Mouse (Mus musculus) cortical plate, adult 2 months (tissue): ENCODE data around the gene Aes.
A peak's percentile ranks its signal among the peaks of the same experiment; 100 is the strongest.

Source experiments
- CTCF ChIP-seq: fragments of 200-500 bp; IDR thresholded peaks from 2 replicates; pipeline ENCODE4 v1.5.1; 2011; ENCODE audit warnings: mild to moderate bottlenecking, control low read depth, low read length; ENCODE audit not compliant: insufficient read depth; ENCODE audit errors: extremely low read depth
- POLR2A ChIP-seq: fragments of 200-500 bp; IDR thresholded peaks from 2 replicates; pipeline ENCODE4 v1.6.1; 2011; ENCODE audit warnings: mild to moderate bottlenecking, low read length, control low read depth; ENCODE audit not compliant: insufficient read depth; ENCODE audit errors: extremely low read depth

DNA sequence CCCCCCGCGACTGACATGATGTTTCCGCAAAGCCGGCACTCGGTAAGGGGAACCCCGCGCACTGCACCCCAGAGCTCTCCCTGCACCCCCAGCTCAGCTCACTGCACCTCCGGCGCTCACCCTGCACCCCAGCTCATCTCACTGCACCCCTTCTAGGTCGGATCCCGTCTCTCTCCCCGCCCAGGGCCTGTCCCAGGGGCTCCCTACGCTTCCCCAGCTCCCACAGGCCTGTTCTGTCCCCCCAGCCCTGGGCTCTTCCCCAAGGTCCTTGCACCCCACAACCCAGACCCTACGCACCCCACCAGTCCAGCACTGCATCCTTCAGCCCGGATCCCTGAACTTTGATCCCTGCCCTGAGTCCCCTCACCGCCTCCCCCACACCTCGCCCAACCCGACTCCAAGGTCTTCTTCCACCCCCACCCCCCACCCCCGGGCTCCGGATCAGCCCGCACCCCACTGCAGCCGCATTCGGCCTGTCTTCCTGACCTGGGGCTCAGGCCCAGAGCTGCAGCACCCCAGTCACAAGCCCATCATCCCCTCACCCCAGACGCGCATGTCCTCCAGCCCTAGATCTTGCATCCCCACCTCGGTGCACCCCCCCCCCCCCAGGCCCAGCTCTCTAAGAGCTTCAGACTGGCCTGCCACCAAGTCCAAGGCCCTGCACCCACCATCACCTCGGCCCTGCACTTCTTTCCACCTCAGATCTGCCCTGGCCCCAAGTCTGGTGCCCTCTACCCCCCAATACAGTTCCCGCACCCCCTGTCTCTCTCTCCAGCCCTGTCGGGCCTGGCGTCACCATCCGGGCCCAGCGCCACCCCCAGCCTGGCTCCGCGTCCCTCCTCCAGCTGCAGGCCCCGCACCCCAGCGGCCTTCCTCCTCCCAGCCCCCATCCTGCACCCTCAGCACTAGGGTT is 595 bp downstream of the Aes start:
- TF ChIP-seq POLR2A (peak; percentile 73), CTCF (no peak)
